Mouse (Mus musculus): ENCODE data around the gene Lrrc61.

Lrrc61 gene

GRCm38 (mm10) chr6:48593158-48594042 lies 38.8 kb downstream of the Lrrc61 start, which contains the start of the genes Repin1 and Gm44965:
Gene Repin1 (plus strand): TSS chr6:48593883.
Gene Gm44965 (plus strand): TSS chr6:48593941.
- DNase-seq (ENCODE audit: low read depth): peak; percentile 66

DNA sequence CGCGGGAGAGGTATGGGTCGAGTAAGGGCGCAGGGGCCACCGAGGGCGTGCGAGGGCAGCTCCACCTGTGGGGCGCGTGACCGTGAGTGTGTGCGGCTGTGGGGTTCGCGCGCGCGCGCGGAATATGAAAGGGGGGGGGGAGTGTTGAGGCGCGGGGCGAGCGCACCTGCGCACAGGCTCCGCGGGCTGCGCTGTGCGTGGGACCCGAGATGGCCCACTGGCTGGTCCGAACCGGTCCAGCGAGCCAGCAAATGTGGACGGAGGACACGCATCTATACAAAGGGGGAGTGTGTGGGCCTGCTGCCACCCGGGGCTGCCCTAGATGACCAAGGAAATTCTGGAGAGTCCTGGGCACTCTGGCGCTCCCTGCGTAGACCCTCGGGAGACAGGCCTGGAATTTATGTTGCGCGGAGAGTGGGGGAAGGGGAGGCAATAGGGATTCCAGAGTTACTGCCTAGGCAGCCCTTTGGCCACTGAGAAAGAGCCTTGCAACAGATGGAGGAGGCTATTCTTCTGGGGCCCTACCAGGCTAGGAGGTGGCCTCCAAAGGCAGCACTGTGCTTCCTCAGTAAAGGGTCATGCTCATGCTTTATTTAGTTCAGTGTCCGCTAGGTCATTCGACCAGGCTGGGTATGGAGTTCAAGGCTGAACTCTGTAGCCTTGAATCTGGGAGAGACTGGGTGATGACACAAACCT lies 39.6 kb downstream of the Lrrc61 start:
- DNase-seq (ENCODE audit: low read depth): peak; percentile 24

DNA sequence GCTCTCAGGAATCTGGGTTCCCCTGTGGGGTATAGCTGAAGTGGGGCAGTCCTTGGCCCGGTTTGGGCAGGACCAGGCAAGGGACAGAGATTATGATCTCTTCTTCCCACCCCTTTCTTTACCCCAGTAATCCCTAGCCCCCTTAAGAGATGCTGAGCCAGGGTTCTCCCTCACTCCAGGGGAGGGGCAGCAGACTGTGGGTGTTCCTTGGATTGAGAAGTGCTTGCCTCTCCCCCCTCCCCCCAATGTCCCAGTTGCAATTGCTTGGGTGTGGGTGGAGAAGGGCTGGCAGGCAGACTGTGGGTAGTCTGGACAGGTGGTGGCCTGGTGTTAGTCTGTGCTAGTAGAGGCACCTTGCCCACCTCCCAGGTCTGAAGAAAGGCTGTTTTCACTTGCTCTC lies 40.7 kb downstream of the Lrrc61 start:
- no peak for DNase-seq (ENCODE audit: low read depth)

GRCm38 (mm10) chr6:48596545-48597232 lies 42.1 kb downstream of the Lrrc61 start:
- DNase-seq (ENCODE audit: low read depth): no peak

DNA sequence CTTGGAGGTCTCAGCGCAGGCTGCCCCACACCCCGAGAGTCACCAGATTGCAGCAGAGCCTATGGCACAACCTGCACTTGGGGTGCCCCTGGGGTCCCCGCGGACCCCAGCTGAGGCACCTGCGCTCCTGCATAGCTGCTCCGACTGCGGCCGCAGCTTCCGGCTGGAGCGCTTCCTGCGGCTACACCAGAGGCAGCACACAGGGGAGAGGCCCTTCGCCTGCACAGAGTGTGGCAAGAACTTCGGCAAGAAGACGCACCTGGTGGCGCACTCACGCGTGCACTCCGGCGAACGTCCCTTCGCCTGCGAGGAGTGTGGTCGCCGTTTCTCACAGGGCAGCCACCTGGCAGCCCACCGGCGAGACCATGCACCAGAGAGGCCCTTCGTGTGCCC lies 42.6 kb downstream of the Lrrc61 start:
- DNase-seq (ENCODE audit: low read depth): no peak

DNA sequence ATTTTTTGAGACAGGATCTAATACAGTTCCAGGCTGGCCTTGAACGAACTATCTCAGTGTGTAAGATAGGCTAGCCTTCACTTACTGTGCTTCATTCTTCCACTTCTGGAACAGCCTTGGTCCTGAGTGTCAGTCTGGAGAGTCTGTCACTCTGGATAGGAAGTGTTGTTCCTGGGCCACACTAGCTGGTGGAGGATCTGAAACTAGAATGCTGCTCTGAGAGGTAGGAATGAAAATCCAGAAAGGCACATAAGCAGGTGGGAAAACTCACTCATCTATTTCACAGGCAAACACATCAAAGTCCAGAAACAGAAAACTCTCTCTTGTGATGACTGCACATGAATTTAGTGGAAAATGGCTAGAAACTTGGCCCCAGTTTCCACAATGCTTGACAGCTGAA lies 46.0 kb downstream of the Lrrc61 start:
- no peak for DNase-seq (ENCODE audit: low read depth)

- DNase-seq (ENCODE audit: low read depth): peak; percentile 92
These were observed 46.9 kb downstream of the Lrrc61 start, which contains the start of gene Zfp775 for GRCm38 (mm10) chr6:48601271-48602079. Gene Zfp775 (plus strand): TSS chr6:48602063.

DNA sequence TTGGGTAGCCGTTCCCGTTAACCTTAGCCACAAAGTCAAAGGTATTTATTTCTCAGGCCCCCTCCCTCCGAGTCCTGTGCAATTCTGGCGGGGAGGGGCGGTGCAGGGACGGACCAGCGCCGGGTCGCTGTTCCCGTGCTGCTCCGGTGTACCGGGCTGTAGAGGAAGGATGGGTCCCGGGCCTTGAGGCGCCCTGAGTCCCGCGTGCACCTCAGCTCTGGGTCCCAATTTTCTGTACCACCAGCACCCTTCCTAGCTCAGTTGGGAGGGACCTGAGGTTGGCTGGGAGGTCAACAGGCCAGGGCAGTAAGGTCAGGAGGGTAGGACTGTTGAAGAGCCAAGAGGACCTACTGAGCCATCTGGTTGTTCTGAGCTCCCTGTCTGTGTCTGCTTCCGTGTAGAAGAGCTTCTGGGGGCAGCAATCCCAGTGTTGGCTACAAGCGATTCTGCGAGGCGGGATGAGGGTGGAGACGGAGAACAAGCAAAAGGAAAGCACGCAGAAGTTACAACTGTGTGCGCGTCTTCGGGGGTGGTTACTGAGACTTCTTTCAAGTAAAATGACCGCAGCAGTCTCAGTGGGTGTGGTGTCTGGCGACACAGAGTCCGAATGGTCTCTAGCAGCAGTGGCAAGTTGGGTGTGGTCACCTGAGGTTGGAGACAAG lies 47.6 kb downstream of the Lrrc61 start:
- no peak for DNase-seq (ENCODE audit: low read depth)

- DNase-seq (ENCODE audit: low read depth): no peak
These were observed 53.5 kb downstream of the Lrrc61 start for GRCm38 (mm10) chr6:48608124-48608523.

GRCm38 (mm10) chr6:48609512-48609911 lies 54.9 kb downstream of the Lrrc61 start:
- DNase-seq (ENCODE audit: low read depth): no peak

GRCm38 (mm10) chr6:48610657-48611056 lies 56.1 kb downstream of the Lrrc61 start:
- DNase-seq (ENCODE audit: low read depth): no peak

- DNase-seq (ENCODE audit: low read depth): no peak
These were observed 58.9 kb downstream of the Lrrc61 start for GRCm38 (mm10) chr6:48613464-48613863.

DNA sequence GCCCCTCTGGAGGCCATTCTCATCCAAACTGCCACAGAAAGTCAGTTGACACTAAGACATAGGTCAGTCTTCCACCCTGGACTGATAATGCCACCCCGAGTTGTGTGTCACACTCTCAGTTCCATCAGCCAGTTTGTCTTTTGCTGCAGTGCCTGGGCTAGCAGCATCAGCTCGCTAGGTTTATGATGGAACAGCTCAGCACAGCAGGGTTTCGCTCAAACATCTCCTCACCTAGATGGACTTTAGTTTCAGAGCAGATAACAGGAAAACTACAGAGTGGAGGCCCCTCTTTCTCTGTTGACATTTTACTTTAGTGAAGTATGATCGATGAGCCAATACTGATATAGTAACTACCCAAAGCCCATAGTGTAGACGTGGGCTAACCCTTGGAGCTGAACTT lies 60.2 kb downstream of the Lrrc61 start:
- DNase-seq (ENCODE audit: low read depth): no peak

DNA sequence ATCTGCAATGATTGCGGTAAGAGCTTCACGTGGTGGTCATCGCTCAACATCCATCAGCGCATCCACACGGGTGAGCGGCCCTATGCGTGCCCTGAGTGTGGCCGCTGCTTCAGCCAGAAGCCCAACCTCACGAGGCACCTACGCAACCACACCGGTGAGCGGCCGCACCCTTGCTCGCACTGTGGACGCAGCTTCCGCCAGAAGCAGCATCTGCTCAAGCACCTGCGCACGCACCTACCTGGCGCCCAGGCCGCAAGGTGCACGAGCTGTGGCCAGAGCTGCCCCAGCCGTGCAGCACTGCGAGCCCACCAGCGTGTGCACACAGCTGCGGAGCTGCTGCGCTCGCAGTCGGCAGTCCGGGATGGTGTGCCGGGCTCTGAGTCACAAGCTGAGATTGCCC lies 65.4 kb downstream of the Lrrc61 start:
- no peak for DNase-seq (ENCODE audit: low read depth)

Measured in naive thymus-derived CD4-positive, alpha-beta T cell, adult 2 months (primary cell).